Mouse (Mus musculus): ENCODE data around the gene Rnf141.

- TF ChIP-seq CTCF (IDR thresholded peaks at IDR 0.05) (no peak), EP300 (IDR thresholded peaks at IDR 0.05) (no peak)
These were observed 35.3 kb downstream of the Rnf141 start for GRCm38 (mm10) chr7:110808962-110809361.
